Mouse (Mus musculus) kidney, adult 2 months (tissue): Measurements from ENCODE around the gene Rad54l. TPM values are rescaled to one million over a fixed set of nuclear protein-coding genes. Genes with fewer than 3 reads are reported as not detected.

ENCODE experiments used
- DNase-seq: peaks from one replicate; pipeline ENCODE4 v3.0.0; 2021
- H3K27ac ChIP-seq: fragments of 200-500 bp; 2 replicates; pipeline ENCODE4 v1.5.1; 2012; ENCODE audit warnings: low read depth, low read length, control low read depth, inconsistent platforms; ENCODE audit not compliant: insufficient read depth
- H3K27me3 ChIP-seq: fragments of 200-500 bp; replicated peaks from 2 replicates; pipeline ENCODE4 v1.6.1; 2012; ENCODE audit warnings: mild to moderate bottlenecking, moderate library complexity, low read length, inconsistent platforms; ENCODE audit not compliant: control insufficient read depth, insufficient read depth
- H3K36me3 ChIP-seq: fragments of 200-500 bp; 2 replicates; pipeline ENCODE4 v1.6.1; 2012; ENCODE audit warnings: mild to moderate bottlenecking, moderate library complexity, low read length, inconsistent platforms; ENCODE audit not compliant: control insufficient read depth, insufficient read depth
- H3K4me1 ChIP-seq: fragments of 200-500 bp; 2 replicates; pipeline ENCODE4 v1.6.1; 2011; ENCODE audit warnings: low read length; ENCODE audit not compliant: control insufficient read depth, insufficient read depth
- H3K4me3 ChIP-seq: fragments of 200-500 bp; 2 replicates; pipeline ENCODE4 v1.5.1; 2011; ENCODE audit warnings: mild to moderate bottlenecking, low read depth, low read length, control low read depth; ENCODE audit not compliant: insufficient read depth
- CTCF ChIP-seq: fragments of 200-500 bp; conservative IDR thresholded peaks from 2 replicates; pipeline ENCODE4 v1.5.1; 2011; ENCODE audit warnings: low read depth, mild to moderate bottlenecking, control low read depth, low read length, moderate library complexity, mixed read lengths; ENCODE audit not compliant: insufficient read depth, insufficient read length
- POLR2A ChIP-seq: fragments of 200-500 bp; IDR thresholded peaks from one replicate; pipeline ENCODE4 v1.6.1; 2011; ENCODE audit warnings: low read depth, low read length, control low read depth
- WGBS: fragments of 180-500 bp; shearing (Covaris S2); methylation state at CpG from one replicate; pipeline ENCODE4 v1.1.7; 2018; 5-methylcytosine and 5-hydroxymethylcytosine counted together
- polyA plus RNA-seq: library from polyadenylated mRNA; depleted of rRNA; stranded (reverse); fragments of >200 nt; gene quantifications from 2 replicates; pipeline ENCODE4 v1.2.3, GENCODE M21; 2012; rRNA removed

The Rad54l gene
- polyA plus RNA-seq, result 0.31 and 0.33 TPM in 2 replicates

DNA sequence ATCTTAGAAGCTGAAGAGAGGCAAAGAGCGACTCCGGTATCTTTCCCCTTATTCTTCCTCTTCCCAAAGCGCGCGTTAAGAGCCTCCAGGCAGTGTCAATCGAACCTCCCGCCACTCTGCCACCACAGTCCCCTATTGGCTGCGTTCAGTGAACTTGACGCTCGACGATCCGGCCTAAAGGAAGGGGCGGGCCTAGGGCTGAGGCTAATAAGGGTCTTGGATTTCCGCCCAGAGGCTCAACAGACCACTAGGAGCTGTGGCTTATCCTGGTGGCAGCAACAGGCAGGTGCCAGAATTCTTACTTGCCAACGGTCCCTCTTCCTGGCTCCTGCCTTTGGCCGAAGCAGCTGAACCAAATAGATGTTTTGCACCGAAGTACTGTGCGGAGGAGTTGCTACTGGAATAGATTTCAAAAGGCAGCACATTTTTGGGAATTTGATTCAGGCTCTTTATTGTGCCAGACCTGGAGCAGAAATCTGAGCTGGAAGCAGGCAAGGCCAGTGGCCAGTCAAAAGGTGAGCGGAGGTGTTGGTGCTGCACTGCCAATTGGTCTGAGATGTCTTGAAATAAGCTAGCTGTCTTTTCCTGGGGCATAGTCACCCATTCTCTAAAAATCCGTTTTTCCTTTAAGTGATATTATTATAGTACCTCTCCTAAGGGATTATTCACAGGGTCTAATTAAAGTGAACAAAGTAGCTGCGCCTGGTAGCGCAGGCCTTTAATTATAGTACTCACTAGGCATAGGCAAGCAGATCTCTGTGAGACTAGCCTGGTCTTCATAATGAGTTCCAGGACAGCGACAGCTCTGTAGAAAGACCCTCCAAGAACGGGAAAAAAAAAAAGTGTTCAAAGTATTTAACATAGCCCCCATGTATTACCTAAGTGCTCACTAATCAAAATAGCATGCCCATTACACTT lies at the start of gene Rad54l, which contains the start of gene Pomgnt1:
Gene Rad54l (minus strand): TSS at position 89 of the 918 bp plus-strand sequence.
Gene Pomgnt1 (plus strand): TSS at position 239 of the 918 bp plus-strand sequence.
- DNase-seq, result peak; percentile 86
- H3K27ac ChIP-seq, result 0 out of 2 replicates have a peak within 1 kb of the TSS, but pooled peaks have one; percentile 6

DNA sequence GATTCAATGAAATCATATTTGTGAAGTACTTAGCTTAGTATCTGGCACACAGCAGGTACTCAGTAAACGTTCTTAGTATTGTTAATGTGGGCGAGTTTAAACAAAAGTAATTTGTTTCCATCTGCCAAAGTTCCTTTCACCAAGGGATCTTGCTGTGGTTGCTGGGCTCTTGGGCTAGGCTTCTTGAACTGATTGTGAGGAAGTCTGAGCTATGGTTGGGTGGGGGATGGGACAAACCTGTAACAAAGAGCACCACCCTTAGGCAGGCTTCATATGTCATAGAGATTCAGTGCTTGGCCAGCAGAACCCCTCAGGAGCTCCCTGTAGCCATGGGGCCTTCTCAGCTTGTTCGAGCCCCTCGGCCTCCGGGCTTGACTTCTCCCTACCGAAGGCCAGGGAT lies 49.6 kb upstream of the Rad54l start, which contains the start of the genes 1700042G07Rik and Gm49337:
Gene 1700042G07Rik (plus strand): TSS at position 301 of the 400 bp plus-strand sequence.
Gene Gm49337 (plus strand): TSS at position 313 of the 400 bp plus-strand sequence.
- Histone ChIP-seq H3K4me1 (peaks cover 15% of the 10 kb centered on the region), H3K4me3 (no peak within 1 kb of the TSS), H3K27ac (peak within 1 kb of the TSS; percentile 78), H3K36me3 (no peaks in the 10 kb centered on the region), H3K27me3 (no peaks in the 10 kb centered on the region)
- WGBS, result 94% methylated on average over 6 of the region's 6 CpGs
- TF ChIP-seq POLR2A, result no peak
- TF ChIP-seq CTCF, result no peak
- no peak for DNase-seq

More for the DNA sequence above, at the start of gene Rad54l, which contains the start of gene Pomgnt1:
- 6% methylated on average over 24 of the region's 24 CpGs for WGBS
- TF ChIP-seq CTCF (no peak), POLR2A (no peak)
- Histone ChIP-seq H3K4me3 (peak within 1 kb of the TSS; percentile 74), H3K4me1 (no peaks in the 10 kb centered on the region), H3K36me3 (no peaks in the 10 kb centered on the region), H3K27me3 (no peaks in the 10 kb centered on the region)

DNA sequence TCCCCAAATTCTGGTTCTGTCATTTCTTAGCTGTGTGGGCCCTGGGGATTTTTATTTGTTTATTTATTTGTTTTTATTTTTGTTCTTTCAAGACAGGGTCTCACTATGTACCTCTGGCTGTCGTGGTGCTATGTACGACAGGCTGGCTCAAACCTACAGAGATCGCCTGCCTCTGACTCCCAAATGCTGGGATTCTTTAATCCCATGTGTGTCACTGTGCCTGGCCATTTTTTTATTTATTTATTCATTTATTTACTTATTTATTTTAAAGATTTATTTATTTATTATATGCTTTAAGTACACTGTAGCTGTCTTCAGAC lies 45.8 kb upstream of the Rad54l start:
- TF ChIP-seq POLR2A (no peak), CTCF (no peak)
- Histone ChIP-seq H3K4me1 (no peaks in the 10 kb centered on the region; the same call in 1 of the 2 replicates), H3K4me3 (no peak overlapping the region), H3K27ac (no peak overlapping the region), H3K27me3 (no peaks in the 10 kb centered on the region), H3K36me3 (no peaks in the 10 kb centered on the region)
- WGBS, result 53% methylated on average over 3 of the region's 3 CpGs
- DNase-seq, result no peak

DNA sequence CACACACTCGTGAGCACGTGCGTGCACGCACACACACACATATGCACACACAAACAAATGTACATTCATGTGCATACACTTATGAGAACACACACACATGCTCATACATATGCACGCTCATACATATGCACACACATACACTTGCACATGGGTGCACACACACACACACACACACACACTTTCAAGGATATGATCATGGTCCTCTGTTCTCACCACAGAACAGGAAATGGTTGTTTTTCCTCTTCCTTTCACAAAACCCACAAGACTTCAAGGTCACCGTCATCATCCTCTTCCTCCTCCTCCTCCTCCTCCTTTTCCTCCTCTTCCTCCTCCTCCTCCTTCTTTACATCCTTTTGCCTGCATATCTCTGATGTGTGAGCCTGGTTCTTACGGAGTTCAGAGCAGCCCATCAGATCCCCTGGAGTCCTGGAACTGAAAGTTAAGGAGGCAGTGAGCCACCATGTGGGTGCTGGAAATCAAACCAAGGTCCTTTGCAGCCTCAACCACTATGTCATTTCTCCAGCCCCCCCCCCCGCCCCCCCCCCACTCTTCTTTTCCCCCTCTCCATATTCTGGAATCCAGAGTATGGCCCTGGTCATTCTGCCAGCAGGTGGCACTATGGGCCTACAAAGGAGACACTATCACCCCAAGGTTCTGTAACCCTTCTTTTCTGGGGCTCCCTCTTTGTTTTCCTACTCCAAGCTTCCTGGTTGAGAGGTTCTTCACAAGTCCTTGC lies 45.3 kb upstream of the Rad54l start:
- Histone ChIP-seq H3K4me1 (peaks cover under 1% of the 10 kb centered on the region; the same call in 1 of the 2 replicates), H3K27me3 (no peaks in the 10 kb centered on the region), H3K4me3 (no peak overlapping the region), H3K27ac (no peak overlapping the region), H3K36me3 (no peaks in the 10 kb centered on the region)
- peak; percentile 75 for DNase-seq
- WGBS, result 71% methylated on average over 8 of the region's 8 CpGs
- TF ChIP-seq CTCF (peak; percentile 72), POLR2A (no peak)

DNA sequence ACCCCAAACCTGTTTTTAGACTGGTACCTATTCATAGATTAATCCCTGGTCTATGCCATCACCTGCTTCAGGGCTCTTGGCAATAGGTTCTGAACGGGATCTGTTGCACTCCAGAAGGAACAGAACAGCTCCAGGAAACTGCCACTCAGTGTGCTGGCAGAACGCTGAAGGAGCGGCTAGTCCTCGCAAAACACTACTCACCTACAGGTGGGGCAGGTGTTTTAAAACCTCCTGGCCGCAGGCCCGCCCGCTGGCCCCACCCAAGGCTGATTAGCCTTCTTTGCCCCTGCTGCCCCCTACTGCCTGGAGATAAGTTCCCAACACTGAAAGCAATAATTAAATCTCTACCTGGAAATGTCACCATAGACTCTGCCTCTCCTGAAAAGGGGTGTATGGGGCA lies 43.9 kb upstream of the Rad54l start, which contains the start of gene Tspan1:
Gene Tspan1 (minus strand): TSS at position 198 of the 400 bp plus-strand sequence.
- WGBS, result 31% methylated on average over 7 of the region's 7 CpGs
- H3K27ac ChIP-seq, result peak within 1 kb of the TSS; percentile 58
- H3K4me1 ChIP-seq, result peaks cover 9% of the 10 kb centered on the region
- no peaks in the 10 kb centered on the region for H3K36me3 ChIP-seq
- H3K27me3 ChIP-seq, result no peaks in the 10 kb centered on the region
- TF ChIP-seq CTCF, result peak; percentile 43; the same call in 1 of the 2 replicates
- TF ChIP-seq POLR2A, result no peak
- peak; percentile 77 for DNase-seq
- no peak within 1 kb of the TSS for H3K4me3 ChIP-seq

DNA sequence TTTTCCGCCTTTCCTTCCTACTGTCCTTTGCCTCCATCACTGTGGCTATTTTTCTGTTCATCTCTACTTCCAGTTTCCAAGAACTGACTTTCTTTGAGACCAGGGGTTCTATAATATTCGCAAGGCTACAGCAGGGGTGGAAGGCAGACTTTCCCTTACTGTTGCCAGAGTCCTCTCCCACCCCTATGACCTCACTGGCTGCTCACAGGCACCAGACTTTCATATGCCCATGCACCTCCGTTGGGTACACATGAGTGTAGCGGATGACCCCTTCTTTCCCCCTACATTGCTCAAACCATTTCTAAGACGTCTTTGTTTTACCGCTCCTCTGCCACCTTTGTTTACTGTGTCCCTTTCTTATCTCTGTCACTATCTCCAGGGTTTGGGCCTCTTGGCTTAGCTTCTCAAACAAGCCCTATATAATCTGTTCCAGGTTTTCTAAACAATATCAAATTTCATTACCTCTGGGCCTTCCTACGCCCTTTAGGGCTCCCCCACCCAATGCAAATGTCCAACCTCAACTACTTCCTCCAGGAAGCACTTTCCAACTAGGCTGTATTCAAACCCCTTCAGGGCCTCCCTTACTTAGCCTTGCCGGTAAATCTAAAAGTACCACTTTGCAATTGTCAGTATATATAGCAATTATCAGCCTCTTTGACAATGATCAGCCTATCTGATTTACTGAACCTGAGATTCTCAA lies 42.4 kb upstream of the Rad54l start:
- WGBS, result 68% methylated on average over 8 of the region's 8 CpGs
- TF ChIP-seq POLR2A (no peak), CTCF (no peak)
- Histone ChIP-seq H3K4me1 (peaks cover 11% of the 10 kb centered on the region), H3K36me3 (no peaks in the 10 kb centered on the region; the same call in 1 of the 2 replicates), H3K27ac (peak overlapping the region; percentile 58), H3K27me3 (no peaks in the 10 kb centered on the region), H3K4me3 (no peak overlapping the region)
- DNase-seq, result no peak
